Mouse (Mus musculus) testis, adult 2 months (tissue): ENCODE measurements around the gene Gstt4. TPM values are rescaled to one million over a fixed set of nuclear protein-coding genes. Genes with fewer than 3 reads are reported as not detected.

Source experiments
- H3K27ac ChIP-seq: fragments of 200-500 bp; 2 replicates; pipeline ENCODE4 v1.5.1; 2012; ENCODE audit warnings: low read depth, low read length; ENCODE audit not compliant: control insufficient read depth, insufficient read depth
- H3K27me3 ChIP-seq: fragments of 200-500 bp; 2 replicates; pipeline ENCODE4 v1.6.1; 2012; ENCODE audit warnings: mild to moderate bottlenecking, low read length, moderate library complexity; ENCODE audit not compliant: control insufficient read depth, insufficient read depth
- H3K36me3 ChIP-seq: fragments of 200-500 bp; 2 replicates; pipeline ENCODE4 v1.6.1; 2012; ENCODE audit warnings: mild to moderate bottlenecking, low read length; ENCODE audit not compliant: control insufficient read depth, insufficient read depth
- H3K4me1 ChIP-seq: fragments of 200-500 bp; 2 replicates; pipeline ENCODE4 v1.6.1; 2012; ENCODE audit warnings: low read length; ENCODE audit not compliant: control insufficient read depth, insufficient read depth
- H3K4me3 ChIP-seq: fragments of 200-500 bp; 2 replicates; pipeline ENCODE4 v1.5.1; 2012; ENCODE audit warnings: low read depth, mild to moderate bottlenecking, low read length, moderate library complexity, mixed read lengths; ENCODE audit not compliant: control insufficient read depth
- CTCF ChIP-seq: fragments of 200-500 bp; IDR thresholded peaks from 2 replicates; pipeline ENCODE4 v1.5.1; 2012; ENCODE audit warnings: low read depth, mild to moderate bottlenecking, inconsistent platforms, low read length, moderate library complexity; ENCODE audit not compliant: control insufficient read depth, insufficient read depth, insufficient replicate concordance
- POLR2A ChIP-seq: fragments of 200-500 bp; IDR thresholded peaks from 2 replicates; pipeline ENCODE4 v1.6.1; 2012; ENCODE audit warnings: low read depth, mild to moderate bottlenecking, inconsistent platforms, low read length, moderate library complexity; ENCODE audit not compliant: control insufficient read depth
- polyA plus RNA-seq: library from polyadenylated mRNA; depleted of rRNA; stranded (reverse); fragments of >200 nt; gene quantifications from 2 replicates; pipeline ENCODE4 v1.2.3, GENCODE M21; 2012

The Gstt4 gene
- polyA plus RNA-seq, 1 experiment = 561 TPM

DNA sequence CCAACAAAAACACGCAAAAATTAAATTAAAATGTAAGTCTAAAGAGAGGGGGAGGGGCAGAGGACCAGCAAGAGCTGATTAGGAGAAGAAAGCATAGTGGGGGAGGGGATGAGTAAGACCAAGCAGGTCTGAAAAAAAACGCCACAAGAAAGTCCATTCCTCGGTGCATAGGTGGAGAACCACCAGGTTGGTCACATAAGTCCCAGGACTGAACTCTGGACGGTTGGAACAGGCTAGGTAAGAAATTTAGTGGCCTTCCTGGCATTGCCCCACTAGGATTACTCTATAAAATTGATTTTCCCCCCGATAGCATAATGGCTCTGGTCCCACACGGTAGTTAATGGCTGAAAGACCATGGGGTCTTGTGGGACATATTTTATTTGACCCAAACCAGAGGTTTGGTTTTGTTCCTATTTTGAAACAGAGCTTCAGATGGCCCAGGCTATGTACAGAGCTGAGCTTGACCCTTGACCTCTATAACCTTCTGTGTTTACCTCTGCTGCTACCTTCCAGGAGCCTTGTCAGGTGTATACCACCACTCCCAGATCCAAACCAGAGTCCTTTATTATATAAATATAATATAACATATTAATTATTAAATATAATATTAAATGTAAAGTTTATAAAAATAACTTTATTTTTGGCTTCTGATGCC, 33.1 kb downstream of the Gstt4 start:
- Histone ChIP-seq H3K27me3 (no peaks in the 10 kb centered on the region), H3K27ac (no peak overlapping the region), H3K4me3 (no peak overlapping the region), H3K36me3 (no peaks in the 10 kb centered on the region), H3K4me1 (no peaks in the 10 kb centered on the region)
- TF ChIP-seq POLR2A (no peak), CTCF (no peak)

- H3K4me3 ChIP-seq = no peak overlapping the region
- no peak overlapping the region for H3K27ac ChIP-seq
- no peaks in the 10 kb centered on the region for H3K4me1 ChIP-seq
- TF ChIP-seq POLR2A = no peak
- no peak for TF ChIP-seq CTCF
- H3K27me3 ChIP-seq = no peaks in the 10 kb centered on the region
- no peaks in the 10 kb centered on the region for H3K36me3 ChIP-seq
Measured at GRCm38 (mm10) chr10:75788277-75788676, 34.1 kb downstream of the Gstt4 start.

DNA sequence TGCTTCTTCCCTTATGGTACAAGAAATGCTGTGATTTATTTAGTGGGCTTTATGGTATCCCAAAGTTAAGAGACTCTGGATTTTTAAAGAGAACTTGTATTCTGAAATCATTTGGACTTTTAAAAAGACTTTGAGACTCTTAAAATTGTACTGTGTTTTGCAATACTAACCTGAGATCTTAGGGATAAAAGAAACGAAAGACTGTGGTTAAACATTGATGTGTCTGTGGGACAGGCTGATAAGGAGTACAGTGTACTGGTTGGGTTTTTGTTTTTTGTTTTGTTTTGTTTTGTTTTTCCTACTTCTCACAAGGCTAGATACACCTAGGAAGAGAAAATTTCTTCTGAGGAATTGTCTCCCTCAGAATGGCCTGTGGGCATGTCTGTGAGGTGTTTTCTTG, 36.9 kb downstream of the Gstt4 start:
- no peaks in the 10 kb centered on the region for H3K36me3 ChIP-seq
- TF ChIP-seq POLR2A (no peak), CTCF (no peak)
- no peak overlapping the region for H3K4me3 ChIP-seq
- no peak overlapping the region for H3K27ac ChIP-seq
- H3K4me1 ChIP-seq = peaks cover 10% of the 10 kb centered on the region
- no peaks in the 10 kb centered on the region for H3K27me3 ChIP-seq

GRCm38 (mm10) chr10:75780769-75781578, 41.4 kb downstream of the Gstt4 start, which contains the start of the genes Gm20441 and Gstt3:
Gene Gm20441, minus strand, starts transcription at chr10:75780954.
Gene Gstt3, minus strand, starts transcription at chr10:75781414.
- Histone ChIP-seq H3K4me1 (peaks cover 21% of the 10 kb centered on the region), H3K4me3 (peak within 1 kb of the TSS; percentile 90), H3K27ac (peak within 1 kb of the TSS; percentile 91), H3K36me3 (no peaks in the 10 kb centered on the region), H3K27me3 (no peaks in the 10 kb centered on the region)
- TF ChIP-seq POLR2A (peak; percentile 87), CTCF (no peak)

GRCm38 (mm10) chr10:75779206-75780174, 42.9 kb downstream of the Gstt4 start:
- TF ChIP-seq POLR2A (no peak), CTCF (no peak)
- no peak overlapping the region for H3K27ac ChIP-seq
- H3K4me1 ChIP-seq = peaks cover 21% of the 10 kb centered on the region
- no peaks in the 10 kb centered on the region for H3K27me3 ChIP-seq
- no peaks in the 10 kb centered on the region for H3K36me3 ChIP-seq
- peak overlapping the region; percentile 90 for H3K4me3 ChIP-seq

DNA sequence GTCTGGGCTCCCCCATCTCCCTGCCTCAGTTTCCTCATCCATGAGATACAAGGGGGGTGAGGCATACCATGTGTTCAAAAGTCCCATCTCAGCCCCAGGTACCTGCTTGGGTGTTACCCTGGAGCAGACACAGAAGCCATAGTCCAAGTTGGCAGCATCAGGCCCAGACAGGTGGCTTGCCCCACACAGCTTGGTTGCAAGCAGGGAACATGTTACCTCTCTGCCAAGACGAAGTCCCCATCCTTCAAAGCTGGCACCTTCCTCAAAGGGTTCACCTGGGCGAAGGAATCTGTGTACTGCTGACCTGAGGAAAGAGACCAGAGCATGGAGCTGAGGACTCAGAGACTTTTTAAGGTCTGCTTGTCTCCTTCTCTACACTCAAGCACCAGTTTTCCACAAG, 44.5 kb downstream of the Gstt4 start:
- Histone ChIP-seq H3K4me3 (no peak overlapping the region), H3K27me3 (no peaks in the 10 kb centered on the region), H3K27ac (no peak overlapping the region), H3K4me1 (peaks cover 21% of the 10 kb centered on the region), H3K36me3 (no peaks in the 10 kb centered on the region)
- TF ChIP-seq POLR2A (no peak), CTCF (no peak)

- no peaks in the 10 kb centered on the region for H3K27me3 ChIP-seq
- no peaks in the 10 kb centered on the region; the same call in 1 of the 2 replicates for H3K36me3 ChIP-seq
- no peak for TF ChIP-seq POLR2A
- no peak for TF ChIP-seq CTCF
- H3K4me1 ChIP-seq = peaks cover 21% of the 10 kb centered on the region
- H3K4me3 ChIP-seq = no peak overlapping the region
- no peak overlapping the region for H3K27ac ChIP-seq
Measured at GRCm38 (mm10) chr10:75776562-75776961, 45.8 kb downstream of the Gstt4 start.
